Mouse (Mus musculus) lung, embryonic 16.5 days (tissue): ENCODE results near the gene Zfp367. TPM values are rescaled to one million over a fixed set of nuclear protein-coding genes. Genes with fewer than 3 reads are reported as not detected.

Experiments used
- ATAC-seq: fragments of 200-750 bp; cut with Nextera tagmentation; 2 replicates; pipeline ENCODE4 v1.8.0; 2017; ENCODE audit warnings: low read depth, mild to moderate bottlenecking, moderate library complexity
- H3K27ac ChIP-seq: fragments of 300-500 bp; sonication (generic); 2 replicates; pipeline ENCODE4 v1.5.1; 2014; ENCODE audit warnings: mild to moderate bottlenecking, control low read depth, low read length
- H3K27me3 ChIP-seq: fragments of 300-500 bp; sonication (generic); 2 replicates; pipeline ENCODE4 v1.6.1; 2014; ENCODE audit warnings: low read depth, low read length, mixed read lengths; ENCODE audit not compliant: control insufficient read depth, insufficient read depth
- H3K36me3 ChIP-seq: fragments of 300-500 bp; sonication (generic); 2 replicates; pipeline ENCODE4 v1.6.1; 2014; ENCODE audit warnings: low read length; ENCODE audit not compliant: control insufficient read depth, insufficient read depth
- H3K4me1 ChIP-seq: fragments of 300-500 bp; sonication (generic); replicated peaks from 2 replicates; pipeline ENCODE4 v1.6.1; 2014; ENCODE audit warnings: low read length, mixed read lengths; ENCODE audit not compliant: control insufficient read depth, insufficient read depth
- H3K4me2 ChIP-seq: fragments of 300-500 bp; sonication (generic); 2 replicates; pipeline ENCODE4 v1.6.1; 2014; ENCODE audit warnings: low read depth, low read length, control low read depth
- H3K4me3 ChIP-seq: fragments of 300-500 bp; sonication (generic); 2 replicates; pipeline ENCODE4 v1.5.1; 2014; ENCODE audit warnings: mild to moderate bottlenecking, low read length, control low read depth
- H3K9ac ChIP-seq: fragments of 300-500 bp; sonication (generic); 2 replicates; pipeline ENCODE4 v1.6.1; 2014; ENCODE audit warnings: low read length, control low read depth
- H3K9me3 ChIP-seq: fragments of 300-500 bp; sonication (generic); 2 replicates; pipeline ENCODE4 v1.6.1; 2016; ENCODE audit warnings: low read length; ENCODE audit not compliant: control insufficient read depth
- WGBS: fragments of 180-500 bp; shearing (Covaris S2); extraction: QIAGEN DNeasy Blood & Tissue Kit; methylation state at CpG from one replicate; pipeline ENCODE4 v1.1.7; 2014; 5-methylcytosine and 5-hydroxymethylcytosine counted together
- polyA plus RNA-seq: library from polyadenylated mRNA; unstranded; fragments of >200 nt; fragmentation: Nextera tagmentation; extraction: Ambion mirVana; gene quantifications from 2 replicates; pipeline ENCODE4 v1.2.1, GENCODE M21; 2015

Zfp367 gene
- polyA plus RNA-seq = 22.9 and 24.1 TPM in 2 replicates

GRCm38 (mm10) chr13:64153083-64153682 lies at the start of gene Zfp367:
Zfp367 (minus strand) TSS chr13:64153202.
- no peaks in the 10 kb centered on the region for H3K9me3 ChIP-seq
- H3K36me3 ChIP-seq = no peaks in the 10 kb centered on the region
- H3K4me2 ChIP-seq = peak within 1 kb of the TSS; percentile 75
- H3K4me3 ChIP-seq = peak within 1 kb of the TSS; percentile 97
- ATAC-seq = peak; percentile 97
- no peaks in the 10 kb centered on the region for H3K27me3 ChIP-seq
- H3K27ac ChIP-seq = peak within 1 kb of the TSS; percentile 94
- H3K9ac ChIP-seq = peak within 1 kb of the TSS; percentile 84
- H3K4me1 ChIP-seq = peaks cover 22% of the 10 kb centered on the region
- WGBS = under 1% methylated on average over 56 of the region's 56 CpGs

DNA sequence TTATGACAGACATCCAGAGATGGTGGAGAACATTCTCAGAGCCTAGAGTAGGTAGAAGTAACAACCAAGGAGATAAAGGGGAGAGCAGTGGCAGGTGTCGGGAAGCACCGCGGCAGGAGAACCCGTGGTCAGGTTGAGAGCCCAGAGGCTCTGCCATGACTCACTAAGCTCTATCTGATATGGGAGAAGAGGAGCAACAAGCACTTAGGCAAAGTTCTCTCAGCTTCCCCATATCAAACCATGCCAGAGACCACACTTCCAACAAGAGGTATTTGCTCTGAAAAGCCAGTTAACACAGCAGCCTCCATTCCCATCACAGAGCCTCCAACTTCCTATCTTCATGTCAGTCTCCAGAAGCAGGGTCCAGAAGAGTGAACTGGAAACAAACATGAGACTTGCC lies 47.9 kb upstream of the Zfp367 start:
- Histone ChIP-seq H3K4me3 (no peak overlapping the region), H3K9ac (no peak overlapping the region), H3K9me3 (no peaks in the 10 kb centered on the region), H3K4me1 (no peaks in the 10 kb centered on the region), H3K4me2 (no peak overlapping the region), H3K27me3 (no peaks in the 10 kb centered on the region), H3K27ac (no peak overlapping the region), H3K36me3 (no peaks in the 10 kb centered on the region)
- WGBS = 88% methylated on average over 4 of the region's 4 CpGs
- ATAC-seq = no peak

DNA sequence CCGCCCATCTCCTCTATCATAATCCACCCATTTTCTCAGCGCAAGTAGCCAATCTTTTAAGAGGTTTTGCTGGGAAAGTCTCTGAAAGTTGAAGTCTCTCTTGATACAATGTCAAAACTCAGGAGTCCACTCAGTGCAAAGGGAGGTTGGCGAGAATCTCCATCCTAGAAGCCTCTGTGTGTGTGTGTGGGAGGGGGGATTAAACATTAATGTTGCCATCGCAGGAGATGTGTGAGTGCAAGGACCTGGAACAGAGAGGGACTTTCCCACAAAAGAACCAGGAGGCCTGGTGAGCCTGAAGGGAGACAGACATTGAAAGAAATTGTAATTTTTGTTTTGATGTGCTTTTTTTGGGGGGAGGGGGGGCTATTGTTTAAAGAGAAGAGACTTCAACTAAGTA lies 45.3 kb upstream of the Zfp367 start:
- no peak for ATAC-seq
- H3K4me3 ChIP-seq = no peak overlapping the region
- 89% methylated on average over 4 of the region's 4 CpGs for WGBS

GRCm38 (mm10) chr13:64197899-64198298 lies 44.9 kb upstream of the Zfp367 start:
- Histone ChIP-seq H3K4me1 (no peaks in the 10 kb centered on the region), H3K9ac (no peak overlapping the region), H3K4me2 (no peak overlapping the region), H3K36me3 (no peaks in the 10 kb centered on the region), H3K4me3 (no peak overlapping the region), H3K27me3 (no peaks in the 10 kb centered on the region), H3K9me3 (no peaks in the 10 kb centered on the region), H3K27ac (no peak overlapping the region)
- no peak for ATAC-seq
- WGBS = 70% methylated on average over 6 of the region's 6 CpGs

More for the DNA sequence above, 45.3 kb upstream of the Zfp367 start:
- no peaks in the 10 kb centered on the region for H3K9me3 ChIP-seq
- H3K27me3 ChIP-seq = no peaks in the 10 kb centered on the region
- H3K27ac ChIP-seq = no peak overlapping the region
- H3K4me2 ChIP-seq = no peak overlapping the region
- H3K4me1 ChIP-seq = no peaks in the 10 kb centered on the region
- H3K9ac ChIP-seq = no peak overlapping the region
- H3K36me3 ChIP-seq = no peaks in the 10 kb centered on the region

- no peak overlapping the region for H3K27ac ChIP-seq
- ATAC-seq = peak; percentile 38; the same call in 1 of the 2 replicates
Measured at GRCm38 (mm10) chr13:64187065-64187464, 34.1 kb upstream of the Zfp367 start.

DNA sequence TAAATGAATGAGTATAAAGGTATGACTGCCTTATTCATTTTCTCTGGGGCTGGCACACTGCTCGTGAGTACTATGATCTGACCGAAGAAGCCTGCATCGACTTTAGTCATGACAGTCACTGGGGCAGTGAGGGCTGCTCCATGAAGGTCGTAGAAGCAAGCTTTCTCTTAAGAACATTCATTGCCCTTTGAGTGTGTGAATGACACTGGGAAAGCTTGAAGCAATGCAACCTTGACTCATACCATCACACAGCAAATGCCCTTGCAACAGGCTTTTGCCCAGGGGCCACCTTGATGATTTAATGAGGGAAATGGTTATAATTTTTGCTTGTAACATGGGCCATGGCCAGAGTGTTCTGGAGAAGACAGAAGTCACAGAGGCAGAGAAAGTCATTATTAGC lies 33.5 kb upstream of the Zfp367 start:
- Histone ChIP-seq H3K36me3 (peaks cover 5% of the 10 kb centered on the region; the same call in 1 of the 2 replicates), H3K9ac (no peak overlapping the region), H3K4me3 (no peak overlapping the region), H3K9me3 (no peaks in the 10 kb centered on the region), H3K27me3 (no peaks in the 10 kb centered on the region), H3K4me2 (no peak overlapping the region), H3K4me1 (no peaks in the 10 kb centered on the region), H3K27ac (no peak overlapping the region)
- WGBS = 94% methylated on average over 4 of the region's 4 CpGs
- ATAC-seq = no peak

More at GRCm38 (mm10) chr13:64187065-64187464, 34.1 kb upstream of the Zfp367 start:
- H3K4me2 ChIP-seq = no peak overlapping the region
- H3K9ac ChIP-seq = no peak overlapping the region
- H3K27me3 ChIP-seq = no peaks in the 10 kb centered on the region
- peaks cover 5% of the 10 kb centered on the region; the same call in 1 of the 2 replicates for H3K36me3 ChIP-seq
- H3K9me3 ChIP-seq = no peaks in the 10 kb centered on the region
- H3K4me3 ChIP-seq = no peak overlapping the region
- H3K4me1 ChIP-seq = no peaks in the 10 kb centered on the region

GRCm38 (mm10) chr13:64185586-64185985 lies 32.6 kb upstream of the Zfp367 start:
- 90% methylated on average over 9 of the region's 9 CpGs for WGBS
- Histone ChIP-seq H3K4me2 (no peak overlapping the region), H3K27me3 (no peaks in the 10 kb centered on the region), H3K9me3 (no peaks in the 10 kb centered on the region), H3K4me3 (no peak overlapping the region), H3K4me1 (no peaks in the 10 kb centered on the region), H3K9ac (no peak overlapping the region), H3K36me3 (peaks cover 5% of the 10 kb centered on the region; the same call in 1 of the 2 replicates), H3K27ac (no peak overlapping the region)
- ATAC-seq = no peak

- Histone ChIP-seq H3K9me3 (no peaks in the 10 kb centered on the region), H3K27me3 (no peaks in the 10 kb centered on the region), H3K4me2 (no peak overlapping the region), H3K4me3 (no peak overlapping the region), H3K9ac (no peak overlapping the region), H3K36me3 (peaks cover 5% of the 10 kb centered on the region; the same call in 1 of the 2 replicates), H3K27ac (no peak overlapping the region), H3K4me1 (no peaks in the 10 kb centered on the region)
- WGBS = 72% methylated on average over 7 of the region's 7 CpGs
- ATAC-seq = no peak
Measured at GRCm38 (mm10) chr13:64185176-64185575, 32.2 kb upstream of the Zfp367 start.

DNA sequence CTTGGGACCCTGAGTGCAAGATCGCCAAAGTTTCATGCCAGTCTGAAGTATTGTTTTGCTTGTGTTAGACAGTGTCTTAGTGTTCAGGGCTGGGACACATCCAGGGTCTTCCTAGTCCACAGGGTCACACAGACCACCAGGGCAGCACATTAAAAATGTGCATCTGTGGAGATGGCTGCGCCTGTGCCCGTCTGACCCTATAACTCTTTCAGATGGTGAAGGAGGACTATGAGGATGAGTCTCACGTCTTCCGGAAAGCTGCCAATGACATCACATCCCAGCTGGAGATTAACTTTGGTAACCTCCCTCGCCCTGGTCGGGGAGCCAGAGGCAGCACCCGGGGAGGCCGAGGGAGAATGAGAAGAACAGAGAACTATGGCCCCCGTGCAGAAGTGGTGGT lies 31.4 kb upstream of the Zfp367 start:
- H3K36me3 ChIP-seq = peaks cover 5% of the 10 kb centered on the region; the same call in 1 of the 2 replicates
- no peaks in the 10 kb centered on the region for H3K9me3 ChIP-seq
- no peaks in the 10 kb centered on the region for H3K4me1 ChIP-seq
- no peak for ATAC-seq
- no peaks in the 10 kb centered on the region for H3K27me3 ChIP-seq
- no peak overlapping the region for H3K27ac ChIP-seq
- no peak overlapping the region for H3K9ac ChIP-seq
- no peak overlapping the region for H3K4me3 ChIP-seq
- 76% methylated on average over 10 of the region's 10 CpGs for whole genome bisulfite sequencing
- no peak overlapping the region for H3K4me2 ChIP-seq
